Mouse (Mus musculus): ENCODE measurements around the gene S1pr2. TPM values are rescaled to one million over a fixed set of nuclear protein-coding genes. Genes with fewer than 3 reads are reported as not detected.

Gene S1pr2
- total RNA-seq, 2 experiments from 2014 or later, result 1.5 to 1.6 TPM

DNA sequence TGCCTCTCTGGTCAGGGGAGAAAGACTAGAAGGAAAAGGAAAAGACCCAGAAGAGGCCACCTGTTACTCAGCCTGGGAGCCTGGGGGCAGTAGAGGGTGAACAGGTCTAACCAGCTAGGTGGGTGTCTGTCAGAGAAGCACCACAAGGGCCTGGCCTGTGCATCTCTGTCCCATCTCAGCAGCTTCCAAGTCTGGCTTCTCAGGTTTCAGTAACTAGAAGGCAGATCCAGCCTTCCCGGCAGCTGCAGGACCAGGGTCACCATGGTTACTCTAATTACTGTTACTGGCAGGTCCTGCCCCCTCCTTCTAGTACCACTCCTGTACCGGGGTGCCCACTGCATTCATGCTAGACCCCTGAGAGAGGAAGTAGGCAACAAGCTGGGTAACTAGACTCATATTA is 32.7 kb downstream of the S1pr2 start:
- intact Hi-C loops (cut with DNase I), result no loop called here
- no peak for DNase-seq (ENCODE audit: extremely low spot score in 1 of 2, low spot score in 2 of 2)

DNA sequence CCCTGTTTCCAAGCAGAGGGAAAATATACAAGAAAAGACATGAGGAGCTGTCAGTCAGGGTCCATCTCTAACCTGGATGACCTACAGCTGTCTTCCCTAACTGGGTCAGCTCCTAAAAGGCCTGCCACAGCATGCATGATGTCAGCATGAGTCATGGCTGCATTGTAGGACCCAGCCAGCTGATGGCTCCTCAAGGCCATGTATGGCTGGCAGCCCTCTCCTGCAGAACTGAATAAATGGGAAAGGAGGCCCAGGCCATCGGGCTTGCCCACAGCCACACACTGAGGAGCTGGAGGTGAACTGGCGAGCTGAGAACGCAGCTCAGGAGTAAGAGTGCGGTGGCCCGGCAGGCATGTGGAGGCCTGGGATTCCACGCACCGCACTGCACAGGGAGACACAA is 33.2 kb downstream of the S1pr2 start:
- intact Hi-C loops (cut with DNase I), result no loop called here
- DNase-seq (ENCODE audit: extremely low spot score in 1 of 2, low spot score in 2 of 2), result no peak

DNA sequence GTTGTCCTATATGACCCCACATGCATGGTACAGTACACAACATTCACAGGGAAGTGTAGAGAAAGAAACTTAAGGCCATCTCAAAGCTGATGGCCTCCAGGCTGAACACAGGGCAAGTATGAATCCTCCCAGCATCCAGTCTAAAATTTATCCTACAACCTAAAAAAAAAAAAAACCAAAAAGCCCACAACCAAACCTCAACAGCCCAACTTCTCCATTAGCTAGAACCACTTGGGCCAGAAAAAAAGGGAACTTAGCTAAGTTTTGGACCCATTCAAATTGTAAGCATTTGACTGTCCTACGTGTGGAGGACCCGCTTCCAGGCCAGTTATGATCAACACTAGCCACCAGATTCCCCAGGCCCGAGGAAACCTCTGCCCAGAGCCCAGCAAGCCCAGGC is 53.3 kb downstream of the S1pr2 start:
- DNase-seq (ENCODE audit: extremely low spot score in 1 of 2, low spot score in 2 of 2), result no peak
- intact Hi-C loops (cut with DNase I), result no loop called here

DNA sequence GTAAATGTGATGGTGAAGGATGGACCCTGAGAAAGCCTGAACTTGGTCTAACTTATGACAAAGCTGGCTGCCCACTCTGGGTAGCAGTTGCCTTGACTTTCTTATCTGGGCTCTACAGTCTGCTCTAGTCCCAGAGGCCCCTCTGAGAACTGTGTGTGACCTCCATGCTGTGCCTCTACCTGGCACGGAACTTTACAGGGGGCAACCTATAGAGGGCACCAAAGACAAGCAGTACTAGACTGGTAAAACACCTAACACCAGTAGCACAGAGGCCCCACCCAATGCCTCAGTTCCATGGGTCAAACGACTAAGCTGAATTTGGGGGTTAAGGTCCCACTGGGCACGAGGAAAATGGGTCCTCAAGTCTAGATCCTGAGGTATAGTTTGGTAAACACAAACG is 60.4 kb downstream of the S1pr2 start:
- DNase-seq (ENCODE audit: extremely low spot score in 1 of 2, low spot score in 2 of 2), result no peak
- intact Hi-C loops (cut with DNase I), result no loop called here

Small RNA genes within 50 kb of the gene (microRNA-seq; reads per million reads assigned to microRNA genes)
- 1.1 reads per million for gene Mir7081

Other genes with a start within 250 kb of the S1pr2 start
- gene Olfm2, start 230.4 kb downstream of the S1pr2 start, total RNA-seq (2021), result 100 to 1,000 TPM; 221 to 232 TPM
- gene Col5a3, start 161.7 kb downstream of the S1pr2 start, total RNA-seq (2021), result 1 to 10 TPM in 1 of 2 experiments, under 1 TPM in 1; 0.99 to 1.6 TPM
- gene Rdh8, start 158.3 kb downstream of the S1pr2 start, total RNA-seq (2021), result not detected
- 10 to 100 TPM; 48.8 to 50.5 TPM for gene A230050P20Rik, start 108.1 kb downstream of the S1pr2 start, total RNA-seq (2021)
- 1 to 10 TPM; 8.8 to 9.7 TPM for gene Angptl6, start 97.1 kb downstream of the S1pr2 start, total RNA-seq (2021)
- gene Ppan, start 88.6 kb downstream of the S1pr2 start, total RNA-seq (2021), result 10 to 100 TPM; 27.8 to 30.0 TPM
- gene Eif3g, start 78.2 kb downstream of the S1pr2 start, total RNA-seq (2021), result 100 to 1,000 TPM; 120 to 127 TPM
- gene Dnmt1, start 16.9 kb downstream of the S1pr2 start, total RNA-seq (2021), result 10 to 100 TPM; 51.1 to 54.7 TPM
- 10 to 100 TPM; 53.3 to 56.0 TPM for gene Mrpl4, start 26.0 kb upstream of the S1pr2 start, total RNA-seq (2021)
- gene Icam1, start 39.2 kb upstream of the S1pr2 start, total RNA-seq (2021), result 1 to 10 TPM; 3.1 to 3.3 TPM
- gene Icam4, start 52.6 kb upstream of the S1pr2 start, total RNA-seq (2021), result under 1 TPM in 1 of 2 experiments, not detected in 1; 0.63 TPM
- gene Icam5, start 55.3 kb upstream of the S1pr2 start, total RNA-seq (2021), result 100 to 1,000 TPM; 204 to 220 TPM
- gene Zglp1, start 90.3 kb upstream of the S1pr2 start, total RNA-seq (2021), result under 1 TPM in 1 of 2 experiments, not detected in 1; 0.97 TPM
- gene Gm49373, start 96.3 kb upstream of the S1pr2 start, total RNA-seq (2021), result 1 to 10 TPM in 1 of 2 experiments, not detected in 1; 1.1 TPM
- 10 to 100 TPM; 48.1 to 53.0 TPM for gene Fdx1l, start 96.8 kb upstream of the S1pr2 start, total RNA-seq (2021)
- 1 to 10 TPM; 2.1 to 3.2 TPM for gene Gm38431, start 115.2 kb upstream of the S1pr2 start, total RNA-seq (2021)
- 10 to 100 TPM; 31.2 to 31.4 TPM for gene Raver1, start 115.2 kb upstream of the S1pr2 start, total RNA-seq (2021)
- 10 to 100 TPM; 11.2 to 13.2 TPM for gene Tyk2, start 154.5 kb upstream of the S1pr2 start, total RNA-seq (2021)
- gene Cdc37, start 173.2 kb upstream of the S1pr2 start, total RNA-seq (2021), result 100 to 1,000 TPM; 127 to 129 TPM
- gene Pde4a, start 188.9 kb upstream of the S1pr2 start, total RNA-seq (2021), result 10 to 100 TPM; 65.6 to 67.5 TPM

Data from left cerebral cortex, postnatal 10 days (tissue).